Mouse (Mus musculus) E14TG2a.4 (cell line): ENCODE measurements at regions not wholly inside any gene's neighbourhood (a gene's known extent, or its start where the extent isn't known, plus 50 kb on each side); places are given as distances from the start of the nearest gene placed in this dataset.

ENCODE experiments used
- H3K27me3 ChIP-seq: 2 replicates; pipeline ENCODE4 v1.6.1; 2014; ENCODE audit warnings: low read length, control low read depth; ENCODE audit not compliant: insufficient read depth
- H3K36me3 ChIP-seq: 2 replicates; pipeline ENCODE4 v1.6.1; 2014; ENCODE audit warnings: low read length, control low read depth; ENCODE audit not compliant: insufficient read depth
- H3K4me1 ChIP-seq: replicated peaks from 2 replicates; pipeline ENCODE4 v1.6.1; 2014; ENCODE audit warnings: low read depth, low read length, control low read depth
- H3K4me3 ChIP-seq: replicated peaks from 2 replicates; pipeline ENCODE4 v1.5.1; 2014; ENCODE audit warnings: mild to moderate bottlenecking, low read length
- H3K9me3 ChIP-seq: 2 replicates; pipeline ENCODE4 v1.6.1; 2014; ENCODE audit warnings: low read length, control low read depth
- CTCF ChIP-seq: conservative IDR thresholded peaks from 2 replicates; pipeline ENCODE4 v1.5.1; 2014; ENCODE audit warnings: low read length
- NANOG ChIP-seq: IDR thresholded peaks from 2 replicates; pipeline ENCODE4 v1.6.1; 2014; ENCODE audit warnings: borderline replicate concordance, low read length, mixed read lengths
- POU5F1 ChIP-seq: IDR thresholded peaks from 2 replicates; pipeline ENCODE4 v1.6.1; 2014; ENCODE audit warnings: low read length, borderline replicate concordance

DNA sequence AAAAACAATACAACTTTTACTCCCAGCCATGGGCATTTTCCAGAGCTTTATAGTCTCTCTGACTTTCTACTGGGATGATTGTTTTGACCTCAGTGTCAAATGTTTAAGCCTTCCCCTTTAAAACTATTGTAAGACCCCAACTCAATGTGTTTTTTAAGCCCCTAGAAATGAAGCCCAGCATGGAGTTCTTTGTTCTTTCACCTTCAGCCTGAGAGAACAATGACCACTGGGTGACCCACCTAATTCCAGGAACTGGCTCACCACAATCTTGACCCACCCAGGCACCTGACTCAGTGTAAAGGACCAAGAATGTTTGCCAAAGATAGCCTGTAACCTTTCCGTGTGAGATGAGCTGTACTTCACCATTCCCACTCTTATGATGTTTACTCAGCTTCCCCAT is 121.9 kb upstream of the Slc39a10 start:
- no peaks in the 10 kb centered on the region for H3K27me3 ChIP-seq
- no peaks in the 10 kb centered on the region for H3K4me1 ChIP-seq
- H3K36me3 ChIP-seq: no peaks in the 10 kb centered on the region
- no peak overlapping the region for H3K4me3 ChIP-seq
- H3K9me3 ChIP-seq: peaks cover 37% of the 10 kb centered on the region
- TF ChIP-seq POU5F1 (no peak), NANOG (no peak; the same call in 1 of the 2 replicates), CTCF (no peak)

GRCm38 (mm10) chr1:47003746-47004145 is 111.1 kb upstream of the Slc39a10 start:
- Histone ChIP-seq H3K9me3 (peaks cover 16% of the 10 kb centered on the region), H3K4me3 (no peak overlapping the region), H3K4me1 (peaks cover 18% of the 10 kb centered on the region), H3K36me3 (no peaks in the 10 kb centered on the region), H3K27me3 (no peaks in the 10 kb centered on the region)
- TF ChIP-seq POU5F1: no peak

GRCm38 (mm10) chr1:46999337-46999736 is 106.7 kb upstream of the Slc39a10 start:
- TF ChIP-seq CTCF: no peak
- TF ChIP-seq POU5F1: no peak
- TF ChIP-seq NANOG: no peak
- H3K4me3 ChIP-seq: no peak overlapping the region
- no peaks in the 10 kb centered on the region for H3K36me3 ChIP-seq

DNA sequence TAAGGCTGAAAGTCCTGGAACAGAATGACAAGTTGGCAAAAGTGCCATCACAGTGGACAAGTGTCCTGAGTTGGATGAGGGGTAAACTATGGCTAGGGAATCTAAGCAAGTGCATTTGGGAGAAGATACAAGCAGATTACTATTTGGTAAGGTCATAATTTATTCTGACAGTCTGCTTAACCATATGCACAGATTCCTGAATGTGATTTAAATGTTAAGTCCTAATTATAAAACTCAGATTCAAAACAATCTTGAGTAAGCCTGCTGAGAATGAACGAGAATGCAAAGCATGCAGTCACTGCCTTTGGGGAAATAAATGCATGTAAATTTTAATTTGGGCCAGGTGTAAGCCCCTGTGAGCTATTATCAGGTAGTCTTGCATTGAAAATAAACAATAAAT is 93.3 kb upstream of the Slc39a10 start:
- Histone ChIP-seq H3K4me3 (no peak overlapping the region), H3K4me1 (no peaks in the 10 kb centered on the region), H3K27me3 (no peaks in the 10 kb centered on the region), H3K9me3 (peaks cover 15% of the 10 kb centered on the region; the same call in 1 of the 2 replicates), H3K36me3 (no peaks in the 10 kb centered on the region)
- TF ChIP-seq POU5F1: no peak
- no peak for TF ChIP-seq CTCF
- no peak for TF ChIP-seq NANOG

More at GRCm38 (mm10) chr1:46999337-46999736, 106.7 kb upstream of the Slc39a10 start:
- Histone ChIP-seq H3K27me3 (no peaks in the 10 kb centered on the region), H3K9me3 (peaks cover 25% of the 10 kb centered on the region), H3K4me1 (no peaks in the 10 kb centered on the region)

DNA sequence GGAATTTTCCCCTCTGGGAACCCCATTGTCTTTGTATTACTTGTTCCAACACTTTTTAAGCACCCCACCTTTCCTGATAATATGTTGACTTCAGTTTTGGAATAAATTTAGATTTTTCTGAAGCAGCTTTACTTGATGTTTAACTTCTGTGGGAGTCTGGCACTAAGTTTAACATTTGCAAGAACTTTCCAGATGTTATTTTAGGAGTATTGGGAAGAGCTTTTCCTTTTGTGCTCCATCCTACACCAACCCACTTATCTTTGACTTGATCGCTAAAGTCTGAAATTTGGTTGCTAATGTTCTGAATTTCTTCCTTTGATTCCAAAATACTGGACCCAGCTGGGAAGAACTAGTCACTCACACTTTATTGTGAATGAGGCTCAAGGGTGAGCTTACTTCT is 90.4 kb upstream of the Slc39a10 start:
- Histone ChIP-seq H3K9me3 (peaks cover 35% of the 10 kb centered on the region), H3K36me3 (no peaks in the 10 kb centered on the region), H3K4me1 (no peaks in the 10 kb centered on the region), H3K4me3 (no peak overlapping the region), H3K27me3 (no peaks in the 10 kb centered on the region)
- TF ChIP-seq CTCF: no peak
- no peak for TF ChIP-seq NANOG
- no peak for TF ChIP-seq POU5F1

- no peak for TF ChIP-seq POU5F1
- TF ChIP-seq NANOG: no peak
- peak; percentile 57 for TF ChIP-seq CTCF
Observed at GRCm38 (mm10) chr1:46970470-46970869, 77.8 kb upstream of the Slc39a10 start.

DNA sequence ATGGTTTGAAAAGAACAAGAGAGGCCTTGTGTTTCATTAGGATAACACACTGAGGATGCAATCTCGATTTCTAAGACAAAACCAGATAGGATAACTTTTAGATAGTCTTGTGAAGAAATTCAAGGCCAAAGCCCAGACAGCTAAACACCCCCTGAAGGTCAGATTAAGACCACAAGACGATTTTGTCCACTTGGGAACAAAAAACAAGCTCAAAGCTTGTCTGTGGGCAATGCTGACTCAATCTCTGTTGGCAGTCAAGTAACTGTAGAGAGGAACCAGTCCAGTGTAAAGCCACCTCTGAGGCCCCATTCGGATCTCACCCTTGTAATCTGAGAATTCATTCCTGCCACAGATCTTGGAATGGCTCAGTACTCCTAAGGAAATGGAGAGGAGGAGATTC is 75.7 kb upstream of the Slc39a10 start:
- 0 out of 2 replicates have a peak, but pooled peaks cover 2% of the 10 kb centered on the region for H3K4me1 ChIP-seq
- no peak overlapping the region for H3K4me3 ChIP-seq
- no peaks in the 10 kb centered on the region for H3K9me3 ChIP-seq
- H3K36me3 ChIP-seq: no peaks in the 10 kb centered on the region
- H3K27me3 ChIP-seq: no peaks in the 10 kb centered on the region
- TF ChIP-seq CTCF: no peak
- no peak for TF ChIP-seq NANOG
- TF ChIP-seq POU5F1: no peak

More at GRCm38 (mm10) chr1:46970470-46970869, 77.8 kb upstream of the Slc39a10 start:
- H3K4me3 ChIP-seq: no peak overlapping the region
- no peaks in the 10 kb centered on the region for H3K9me3 ChIP-seq
- H3K27me3 ChIP-seq: no peaks in the 10 kb centered on the region
- no peaks in the 10 kb centered on the region for H3K4me1 ChIP-seq
- no peaks in the 10 kb centered on the region for H3K36me3 ChIP-seq

DNA sequence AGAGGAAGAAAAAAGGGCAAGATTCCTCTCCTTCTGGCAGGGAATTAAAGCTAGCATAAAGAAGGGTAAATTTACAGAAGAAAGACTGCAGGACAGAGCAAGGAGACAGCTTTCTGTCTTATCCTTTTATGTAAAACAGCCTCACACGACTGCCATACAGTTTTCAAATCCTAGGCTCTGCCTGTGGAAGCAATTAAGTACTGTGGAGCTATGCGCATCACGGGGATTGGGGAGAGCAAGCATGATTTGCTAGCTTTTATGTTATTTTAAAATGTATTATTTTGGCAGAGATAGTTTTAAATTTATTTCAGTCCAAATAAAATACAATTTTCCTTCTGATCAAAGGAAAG is 74.2 kb upstream of the Slc39a10 start:
- H3K4me3 ChIP-seq: no peak overlapping the region
- no peaks in the 10 kb centered on the region for H3K27me3 ChIP-seq
- no peaks in the 10 kb centered on the region for H3K9me3 ChIP-seq
- 0 out of 2 replicates have a peak, but pooled peaks cover 2% of the 10 kb centered on the region for H3K4me1 ChIP-seq
- TF ChIP-seq NANOG: no peak
- TF ChIP-seq POU5F1: no peak
- TF ChIP-seq CTCF: no peak
- no peaks in the 10 kb centered on the region for H3K36me3 ChIP-seq

DNA sequence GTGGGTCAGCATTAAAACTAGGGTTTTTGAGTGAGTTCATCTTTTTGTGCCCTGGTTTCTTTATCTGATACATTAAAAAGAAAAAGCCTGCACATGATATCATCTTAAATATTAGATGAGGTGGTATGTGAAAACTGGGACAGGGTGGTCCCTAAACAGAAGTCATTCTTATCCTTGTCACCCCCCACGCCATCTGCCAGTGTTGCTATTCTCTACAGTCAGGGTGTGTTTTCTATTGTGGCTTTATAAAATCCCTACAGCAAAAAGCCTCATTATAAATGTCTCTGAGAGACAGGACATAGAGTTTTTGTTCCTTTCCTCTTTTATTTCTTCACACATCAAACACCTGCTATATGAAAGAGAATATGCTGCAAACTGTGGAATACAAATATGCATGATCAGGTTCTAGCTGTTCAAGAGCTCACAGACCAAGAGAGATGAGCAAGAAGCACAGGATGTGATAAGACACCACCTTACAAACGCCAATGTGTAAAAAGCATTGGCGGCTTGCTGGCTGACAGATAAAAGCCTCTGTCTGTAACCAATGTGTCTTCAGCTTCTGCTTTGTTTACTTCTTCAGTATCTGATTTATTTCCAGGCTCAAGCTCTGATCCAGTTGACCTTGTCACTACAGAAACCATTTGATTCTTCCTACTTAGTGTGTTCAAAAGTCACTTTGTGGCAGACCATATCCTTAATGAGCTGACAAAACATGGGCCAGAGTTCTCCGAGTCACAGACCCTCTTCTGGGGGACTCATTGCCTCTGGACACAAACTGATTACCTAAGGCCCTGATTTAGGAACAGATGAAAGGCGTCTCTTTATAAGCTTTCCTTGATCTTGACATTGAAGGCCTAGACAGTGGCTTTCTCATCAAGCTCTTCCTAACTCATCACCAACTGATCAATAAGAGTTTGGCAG is 73.6 kb upstream of the Slc39a10 start:
- H3K4me1 ChIP-seq: 0 out of 2 replicates have a peak, but pooled peaks cover 2% of the 10 kb centered on the region
- TF ChIP-seq NANOG: no peak
- TF ChIP-seq POU5F1: no peak
- no peak for TF ChIP-seq CTCF
- H3K27me3 ChIP-seq: no peaks in the 10 kb centered on the region
- H3K36me3 ChIP-seq: no peaks in the 10 kb centered on the region
- no peaks in the 10 kb centered on the region for H3K9me3 ChIP-seq
- no peak overlapping the region for H3K4me3 ChIP-seq
